Mouse (Mus musculus) cerebellum, postnatal 14 days (tissue): ENCODE data around the gene Pik3cd.
"Not testable (repeated sequence)": the region's sequence is repeated elsewhere in the genome, so short reads cannot be mapped to it uniquely, and the experiment has no call there.

Experiments used
- DNase-seq, 2 experiments: peaks; one replicate each; pipeline ENCODE4 v3.0.0; 2021; ENCODE audit warnings: mixed read lengths in 2 of 2

Gene Pik3cd

DNA sequence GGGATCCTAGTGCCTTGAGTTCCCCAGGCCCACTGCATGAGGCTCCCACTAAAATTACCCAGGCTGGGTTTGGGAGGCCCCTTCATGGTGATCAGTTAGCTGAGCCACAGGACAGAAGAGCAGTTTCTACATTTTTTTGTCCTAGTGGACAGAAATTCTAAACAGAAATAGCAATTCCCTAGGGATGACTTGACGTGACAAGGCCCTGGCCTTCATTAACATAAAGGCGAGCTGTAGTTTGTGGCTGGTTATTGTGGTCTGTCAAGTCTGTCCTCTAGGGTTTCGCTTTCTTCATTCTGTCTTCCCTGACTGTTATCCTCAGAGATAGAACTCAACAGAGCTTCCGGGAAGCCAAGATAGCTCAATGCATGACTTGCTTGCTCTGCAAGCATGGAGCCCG lies 60.4 kb downstream of the Pik3cd start:
- no peak for DNase-seq

DNA sequence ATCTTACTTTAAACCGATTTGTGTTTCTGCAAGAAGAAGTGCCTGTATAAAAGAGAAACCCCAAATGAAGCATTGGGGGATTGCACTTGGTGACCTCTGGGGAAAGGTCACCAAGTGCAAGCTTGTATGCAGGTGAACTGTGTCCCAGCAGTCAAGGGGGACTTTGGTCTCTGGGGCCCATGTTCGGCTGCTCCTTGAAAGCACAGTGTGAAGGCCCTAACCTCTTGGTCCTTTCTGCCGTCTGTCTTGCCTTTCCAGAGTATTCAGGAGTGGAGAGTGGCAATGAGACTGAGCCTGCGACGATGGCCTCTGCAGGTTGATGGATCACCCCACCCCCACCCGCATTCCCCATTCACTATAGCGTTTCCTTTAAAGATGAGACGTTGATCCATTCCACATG lies 61.0 kb downstream of the Pik3cd start:
- no peak for DNase-seq

- DNase-seq: no peak
These were observed 61.5 kb downstream of the Pik3cd start for GRCm38 (mm10) chr4:149640831-149641230.

- DNase-seq: no peak
These were observed 64.4 kb downstream of the Pik3cd start for GRCm38 (mm10) chr4:149637942-149638341.

- DNase-seq: no peak
These were observed 66.4 kb downstream of the Pik3cd start for GRCm38 (mm10) chr4:149635915-149636415.

GRCm38 (mm10) chr4:149634966-149635365 lies 67.4 kb downstream of the Pik3cd start:
- DNase-seq: no peak

GRCm38 (mm10) chr4:149634157-149634556 lies 68.2 kb downstream of the Pik3cd start:
- no peak for DNase-seq

DNA sequence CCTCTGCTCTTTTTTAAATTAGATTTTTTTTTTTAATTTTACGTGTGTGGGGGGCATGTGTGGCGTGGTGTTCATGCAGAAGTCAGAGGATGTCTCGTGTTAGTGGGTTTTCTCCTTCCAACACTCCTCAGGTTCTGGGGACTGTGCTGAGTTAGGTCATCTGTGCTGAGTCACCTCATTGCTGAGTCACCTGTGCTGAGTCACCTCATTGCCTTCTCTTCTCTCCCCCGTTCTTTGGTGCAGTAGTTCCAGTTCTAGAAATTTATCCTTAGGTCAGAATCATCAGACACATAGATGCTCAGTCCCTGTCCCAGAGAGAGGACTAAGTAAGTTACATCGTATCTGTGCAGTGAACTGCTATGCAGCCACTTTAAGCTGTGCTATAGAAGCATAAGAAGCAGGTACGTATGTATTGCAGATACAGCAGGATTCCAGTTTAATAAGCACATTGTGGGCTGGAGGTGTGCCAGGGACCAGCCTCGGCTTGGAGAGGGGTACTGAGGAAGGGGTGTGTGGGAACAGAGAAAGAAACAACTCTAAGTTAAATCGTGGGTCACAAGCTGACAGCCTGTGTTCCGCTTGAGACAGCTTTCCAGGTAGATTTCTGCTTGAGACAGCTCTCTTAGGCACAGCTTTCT lies 69.6 kb downstream of the Pik3cd start:
- DNase-seq: no peak

DNA sequence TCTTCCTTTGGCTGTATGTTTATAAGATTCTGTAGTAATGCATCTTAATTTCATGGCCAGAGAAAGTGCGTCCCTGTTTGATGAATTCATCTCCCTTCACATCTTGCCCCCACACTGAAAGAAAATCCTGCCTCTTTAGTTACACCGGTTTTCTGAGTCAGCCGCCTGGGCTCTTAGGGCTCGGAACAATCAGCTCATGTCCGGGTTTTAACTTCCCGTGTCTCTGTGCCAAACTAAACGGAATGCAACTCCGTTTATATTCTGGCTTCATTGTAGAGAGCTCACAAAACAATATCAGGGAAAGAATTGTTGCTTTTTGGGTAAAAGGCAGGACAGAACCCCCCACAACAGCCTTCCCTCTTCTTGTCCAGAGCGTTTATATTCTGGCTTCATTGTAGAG lies 73.6 kb downstream of the Pik3cd start:
- DNase-seq: no peak

GRCm38 (mm10) chr4:149628372-149628771 lies 74.0 kb downstream of the Pik3cd start:
- peak; percentile 68 to 83 for DNase-seq

DNA sequence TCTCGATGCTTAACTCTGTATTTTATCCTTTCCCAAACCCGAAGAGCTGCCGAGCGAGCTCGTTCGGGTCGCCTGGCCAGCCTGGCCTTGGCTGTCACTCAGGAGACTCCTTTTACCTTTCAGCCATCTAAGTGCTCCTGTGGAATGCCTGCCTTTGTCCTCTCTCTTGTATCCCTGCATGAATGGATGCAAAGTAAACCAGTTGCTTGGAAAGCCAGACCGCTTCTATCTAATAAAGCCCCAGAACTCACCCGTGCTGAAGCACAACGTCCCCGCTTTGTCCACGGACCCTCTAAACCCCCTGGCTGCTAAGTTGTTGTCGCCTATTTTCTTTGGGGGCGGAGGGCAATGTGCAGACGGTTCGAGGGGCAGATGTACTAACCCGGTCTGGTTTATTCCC lies 75.6 kb downstream of the Pik3cd start:
- DNase-seq: no peak

- no peak for DNase-seq
These were observed 78.7 kb downstream of the Pik3cd start for GRCm38 (mm10) chr4:149623711-149624110.

DNA sequence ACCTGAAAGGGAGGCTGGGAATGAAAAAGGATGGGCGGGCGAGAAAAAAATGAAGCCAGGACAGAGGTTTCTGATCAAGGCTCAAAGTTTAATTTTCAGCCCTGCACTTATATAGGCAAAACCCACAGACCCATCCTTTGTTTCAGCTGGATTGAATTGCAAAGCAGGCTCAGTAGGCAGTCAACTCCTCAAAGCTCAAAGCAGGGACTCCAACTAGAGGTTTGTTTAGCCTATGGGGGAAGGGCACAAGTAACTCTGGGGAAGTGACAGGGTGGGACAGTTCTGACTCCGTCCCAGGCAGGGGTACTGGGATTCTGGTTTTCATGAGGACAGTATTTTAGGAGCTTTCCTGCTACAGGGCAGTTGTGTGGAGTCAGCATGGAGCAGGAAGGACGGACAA lies 81.1 kb downstream of the Pik3cd start:
- no peak for DNase-seq

- DNase-seq: no peak
These were observed 82.4 kb downstream of the Pik3cd start for GRCm38 (mm10) chr4:149619988-149620387.

DNA sequence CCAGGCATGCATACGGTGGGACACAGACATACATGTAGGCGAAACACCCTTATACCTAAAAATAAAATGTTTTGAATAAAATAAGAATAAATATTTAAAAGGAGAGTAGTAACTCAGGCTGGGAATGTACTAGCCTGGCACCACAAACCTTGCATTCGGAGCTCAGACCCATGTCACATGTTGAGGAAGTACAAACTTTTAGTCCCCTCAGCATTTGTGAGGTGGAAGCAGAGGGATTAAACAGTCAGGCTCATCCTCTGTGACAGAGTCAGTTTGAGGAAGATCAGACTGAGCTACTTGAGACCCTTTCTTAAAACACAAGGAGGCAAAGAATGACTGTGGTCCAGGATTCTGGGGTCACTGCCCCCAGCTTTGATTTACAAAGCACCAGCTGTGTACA lies 85.4 kb downstream of the Pik3cd start:
- not testable (repeated sequence) for DNase-seq

- peak in 1 of 2 experiments; percentile 51 for DNase-seq
These were observed 87.5 kb downstream of the Pik3cd start for GRCm38 (mm10) chr4:149614869-149615268.

GRCm38 (mm10) chr4:149613497-149613896 lies 88.9 kb downstream of the Pik3cd start:
- DNase-seq: not testable (repeated sequence)

- DNase-seq: peak; percentile 79 to 82
These were observed 90.9 kb downstream of the Pik3cd start for GRCm38 (mm10) chr4:149611376-149612044.

DNA sequence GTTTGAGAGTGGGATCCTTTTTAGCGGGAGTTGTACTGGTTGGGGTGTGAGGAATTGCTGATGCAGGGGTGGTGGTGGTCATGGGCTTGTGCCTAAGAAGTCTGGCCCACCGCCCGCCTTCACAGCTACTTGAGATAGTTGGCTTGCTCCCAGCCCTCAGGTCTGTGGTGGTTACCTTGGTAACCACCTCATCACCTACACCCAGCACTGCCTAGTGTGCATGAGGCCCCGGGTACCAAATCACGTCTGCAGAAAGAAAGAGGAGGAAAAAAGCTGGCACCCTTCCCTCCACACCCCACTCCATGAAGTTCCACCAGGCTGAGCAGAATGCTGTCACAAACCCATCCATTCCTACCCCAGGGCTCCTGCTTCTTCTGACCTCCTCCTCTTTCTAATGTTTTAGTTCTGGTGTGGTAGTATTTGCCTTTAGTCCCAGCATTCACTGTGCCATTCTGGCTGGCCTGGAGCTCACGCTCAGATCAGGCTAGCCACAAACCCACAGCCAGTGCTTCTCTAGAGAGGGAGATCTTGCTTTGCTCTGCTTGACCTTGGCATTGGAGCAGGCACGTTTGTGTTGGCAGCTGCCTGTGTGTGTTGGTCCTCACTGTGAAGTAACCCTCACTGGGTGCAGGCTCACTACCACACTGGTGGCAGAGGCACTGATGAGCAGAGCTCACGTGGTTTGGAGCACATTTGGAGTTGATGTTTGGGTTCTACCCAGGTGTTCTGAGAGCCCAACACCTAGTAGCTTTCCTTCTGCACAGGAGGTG lies 92.9 kb downstream of the Pik3cd start:
- peak in 1 of 2 experiments; percentile 47 for DNase-seq

- DNase-seq: no peak
These were observed 94.1 kb downstream of the Pik3cd start for GRCm38 (mm10) chr4:149608309-149608638.

GRCm38 (mm10) chr4:149607591-149608308 lies 94.6 kb downstream of the Pik3cd start:
- DNase-seq: peak in 1 of 2 experiments; percentile 57

DNA sequence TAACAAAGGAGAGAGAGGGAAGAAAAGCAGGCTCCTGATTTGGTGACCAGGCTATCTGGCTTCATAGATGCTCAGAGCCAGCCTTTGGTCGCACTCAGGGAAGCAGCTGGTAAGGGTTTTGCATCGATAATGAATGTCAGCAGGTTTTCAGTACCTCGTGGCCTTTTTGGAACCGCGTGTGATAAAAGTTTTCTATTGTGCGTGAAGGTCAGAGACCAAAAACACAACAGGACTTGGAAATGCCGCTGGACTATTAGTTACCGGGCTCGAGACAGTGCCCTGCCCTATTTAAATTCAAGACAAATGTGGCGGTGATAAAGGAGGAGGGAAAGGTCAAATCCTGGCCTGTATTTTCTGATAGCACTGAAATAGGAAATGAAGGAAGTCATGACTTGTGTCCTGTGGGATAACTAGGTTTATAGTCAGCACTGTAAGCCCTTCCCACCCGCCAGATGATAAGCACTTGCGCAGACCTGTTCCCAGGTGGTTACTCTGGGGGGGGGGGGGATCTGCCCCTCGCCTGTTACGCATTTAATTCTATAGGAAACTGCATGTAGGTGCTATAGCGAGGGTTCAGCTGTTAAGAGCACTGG lies 95.5 kb downstream of the Pik3cd start:
- no peak for DNase-seq

DNA sequence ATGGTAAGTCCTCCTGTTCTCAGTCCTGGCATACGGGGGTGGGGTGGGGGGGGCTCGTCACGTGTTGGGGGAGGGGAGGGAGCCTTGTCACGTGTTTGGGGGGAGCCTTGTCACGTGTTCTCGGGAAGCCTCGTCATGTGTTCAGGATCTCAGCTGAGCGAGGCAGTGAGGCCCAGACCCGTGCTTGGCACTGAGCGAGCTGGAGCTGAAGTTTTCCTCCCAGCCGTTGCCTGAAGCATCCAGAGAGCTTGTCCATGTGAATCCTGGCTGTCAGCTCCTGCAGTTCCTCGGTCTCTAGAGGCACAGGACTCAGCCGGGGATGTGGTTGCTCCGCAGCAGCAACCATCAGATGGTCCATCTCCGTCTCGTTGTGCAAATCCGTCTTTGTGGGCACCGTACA lies 96.3 kb downstream of the Pik3cd start:
- DNase-seq: peak in 1 of 2 experiments; percentile 61
